Mouse (Mus musculus) kidney, postnatal 0 days (tissue): ENCODE data around the gene Sipa1l3. TPM values are rescaled to one million over a fixed set of nuclear protein-coding genes. Genes with fewer than 3 reads are reported as not detected.

Experiments used
- ATAC-seq: fragments of 200-750 bp; cut with Nextera tagmentation; replicated peaks from 2 replicates; pipeline ENCODE4 v1.8.0; 2017; ENCODE audit warnings: low read depth, moderate number of reproducible peaks, moderate TSS enrichment, moderate library complexity; ENCODE audit not compliant: low FRiP score
- DNase-seq: peaks from one replicate; pipeline ENCODE4 v3.0.0-alpha.2; 2016; ENCODE audit warnings: low spot score
- H3K27ac ChIP-seq: fragments of 300-500 bp; sonication (generic); 2 replicates; pipeline ENCODE4 v1.5.1; 2014; ENCODE audit warnings: mild to moderate bottlenecking
- H3K27me3 ChIP-seq: fragments of 300-500 bp; sonication (generic); 2 replicates; pipeline ENCODE4 v1.6.1; 2014; ENCODE audit warnings: low read length, mixed read lengths; ENCODE audit not compliant: insufficient read depth
- H3K36me3 ChIP-seq: fragments of 300-500 bp; sonication (generic); 2 replicates; pipeline ENCODE4 v1.6.1; 2014; ENCODE audit warnings: low read length, mixed read lengths; ENCODE audit not compliant: insufficient read depth
- H3K4me1 ChIP-seq: fragments of 300-500 bp; sonication (generic); replicated peaks from 2 replicates; pipeline ENCODE4 v1.6.1; 2014; ENCODE audit warnings: antibody characterized with exemption, low read length, mixed read lengths; ENCODE audit not compliant: insufficient read depth
- H3K4me2 ChIP-seq: fragments of 300-500 bp; sonication (generic); 2 replicates; pipeline ENCODE4 v1.6.1; 2014; ENCODE audit warnings: mild to moderate bottlenecking, low read length, moderate library complexity, mixed read lengths
- H3K4me3 ChIP-seq: fragments of 300-500 bp; sonication (generic); replicated peaks from 2 replicates; pipeline ENCODE4 v1.5.1; 2014; ENCODE audit warnings: low read depth, low read length
- H3K9ac ChIP-seq: fragments of 300-500 bp; sonication (generic); 2 replicates; pipeline ENCODE4 v1.6.1; 2014; ENCODE audit warnings: low read depth, low read length
- H3K9me3 ChIP-seq: fragments of 300-500 bp; sonication (generic); replicated peaks from 2 replicates; pipeline ENCODE4 v1.6.1; 2016; ENCODE audit warnings: low read length, inconsistent platforms, mixed read lengths
- CTCF ChIP-seq: IDR thresholded peaks from 2 replicates; pipeline ENCODE4 v1.5.1; 2016; ENCODE audit warnings: antibody characterized with exemption, low read depth, mild to moderate bottlenecking, moderate library complexity
- WGBS: fragments of 180-500 bp; shearing (Covaris S2); extraction: QIAGEN DNeasy Blood & Tissue Kit; methylation state at CpG from one replicate; pipeline ENCODE4 v1.1.7; 2014; 5-methylcytosine and 5-hydroxymethylcytosine counted together
- polyA plus RNA-seq: library from polyadenylated mRNA; unstranded; fragments of >200 nt; fragmentation: Nextera tagmentation; extraction: Ambion mirVana; gene quantifications from 2 replicates; pipeline ENCODE4 v1.2.1, GENCODE M21; 2015

Sipa1l3 gene
- polyA plus RNA-seq, 1 experiment from 2014 or later = 8.3 TPM

DNA sequence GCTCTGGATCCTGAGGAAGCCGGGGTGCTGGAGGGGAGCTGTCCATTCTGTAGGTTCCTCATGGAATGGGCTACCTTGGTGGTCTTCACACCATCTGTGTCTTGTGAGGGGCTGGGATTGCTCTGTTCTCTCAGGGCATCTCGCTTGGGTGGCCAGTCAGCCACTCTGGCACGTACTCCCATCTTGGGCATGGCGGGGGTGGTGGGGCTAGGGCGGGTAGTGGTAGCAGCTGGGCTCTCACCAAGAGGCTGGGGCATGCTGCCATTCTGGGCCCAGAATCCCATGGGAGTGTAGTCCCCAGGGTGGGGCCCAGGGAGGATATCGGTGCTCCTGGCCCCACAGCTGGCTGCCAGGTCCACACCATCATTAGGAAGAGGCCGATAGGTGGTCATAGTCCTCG, 118.0 kb downstream of the Sipa1l3 start:
- ATAC-seq = no peak
- no peak overlapping the region for H3K9ac ChIP-seq
- DNase-seq = no peak
- no peak overlapping the region for H3K27ac ChIP-seq
- no peaks in the 10 kb centered on the region for H3K27me3 ChIP-seq
- WGBS = 96% methylated on average over 8 of the region's 8 CpGs
- H3K4me1 ChIP-seq = no peaks in the 10 kb centered on the region
- no peak for TF ChIP-seq CTCF
- H3K4me2 ChIP-seq = no peak overlapping the region
- H3K9me3 ChIP-seq = no peaks in the 10 kb centered on the region
- no peak overlapping the region for H3K4me3 ChIP-seq
- peaks cover 27% of the 10 kb centered on the region for H3K36me3 ChIP-seq

DNA sequence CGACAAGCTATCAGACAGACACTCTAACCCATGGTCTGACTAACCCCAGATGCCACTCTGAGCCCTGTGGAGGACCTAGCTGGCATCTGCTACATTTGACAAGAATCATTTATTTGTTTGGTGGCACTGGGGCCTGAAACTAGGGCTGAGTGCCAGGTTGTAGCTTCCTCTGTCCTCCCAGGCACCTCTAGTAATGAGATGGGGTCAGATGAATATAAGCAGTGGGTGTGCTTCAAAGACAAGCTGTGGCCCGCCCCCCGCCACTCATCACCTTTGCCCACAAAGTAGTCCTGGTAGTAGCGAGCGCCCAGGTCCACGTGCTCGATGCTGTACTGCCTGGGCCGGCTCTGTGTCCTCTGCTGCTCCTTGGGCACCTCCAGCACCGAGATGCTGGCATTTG, 119.4 kb downstream of the Sipa1l3 start:
- no peak overlapping the region for H3K4me3 ChIP-seq
- H3K9me3 ChIP-seq = no peaks in the 10 kb centered on the region
- no peak for TF ChIP-seq CTCF
- H3K9ac ChIP-seq = no peak overlapping the region
- H3K4me2 ChIP-seq = no peak overlapping the region
- no peaks in the 10 kb centered on the region for H3K27me3 ChIP-seq
- WGBS = 94% methylated on average over 9 of the region's 9 CpGs
- peaks cover 35% of the 10 kb centered on the region for H3K36me3 ChIP-seq
- DNase-seq (no peak), ATAC-seq (no peak)
- no peaks in the 10 kb centered on the region for H3K4me1 ChIP-seq
- no peak overlapping the region for H3K27ac ChIP-seq

DNA sequence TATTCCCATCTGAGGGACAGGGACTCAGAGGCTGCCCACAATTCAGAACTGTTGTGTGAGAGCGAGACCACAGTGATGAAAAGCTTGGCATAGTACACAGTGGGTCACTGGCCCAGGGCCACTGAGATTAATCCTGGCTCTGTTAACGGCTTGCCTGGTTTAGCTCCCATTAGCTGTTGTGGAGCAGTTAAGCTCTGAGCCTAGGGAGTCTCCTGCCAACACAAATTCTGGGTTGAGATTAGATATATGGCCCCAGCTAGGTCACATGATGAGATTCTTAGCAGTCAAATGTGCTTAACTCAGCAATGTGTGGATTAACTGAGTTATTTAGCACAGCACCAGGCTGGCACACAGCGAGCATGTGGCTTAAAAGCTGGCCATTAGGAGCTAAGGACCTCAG, 121.0 kb downstream of the Sipa1l3 start:
- H3K27ac ChIP-seq = no peak overlapping the region
- no peaks in the 10 kb centered on the region for H3K4me1 ChIP-seq
- 72% methylated on average over 3 of the region's 3 CpGs for WGBS
- H3K4me3 ChIP-seq = no peak overlapping the region
- no peak overlapping the region for H3K4me2 ChIP-seq
- DNase-seq = no peak
- no peak for ATAC-seq
- H3K9ac ChIP-seq = no peak overlapping the region
- H3K9me3 ChIP-seq = no peaks in the 10 kb centered on the region
- H3K36me3 ChIP-seq = peaks cover 31% of the 10 kb centered on the region
- H3K27me3 ChIP-seq = no peaks in the 10 kb centered on the region
- no peak for TF ChIP-seq CTCF

DNA sequence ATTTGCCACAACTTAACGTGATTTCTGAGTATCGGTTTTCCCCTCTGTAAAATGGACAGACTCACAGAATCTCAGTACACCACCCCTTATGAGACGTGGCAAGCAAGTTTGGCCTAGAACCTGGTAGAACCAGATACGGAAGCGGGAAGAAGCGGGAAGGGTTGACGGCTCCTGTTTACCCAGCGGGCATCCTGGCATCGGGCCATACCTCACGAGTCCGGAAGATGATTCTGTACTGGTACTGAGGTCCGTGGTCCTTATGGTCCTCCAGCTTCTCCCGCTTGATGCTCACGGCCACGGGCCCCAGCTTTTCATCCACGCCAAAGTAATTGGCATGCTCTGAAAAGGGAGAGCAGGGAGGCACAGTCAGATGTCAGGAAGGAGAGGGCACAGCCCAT, 121.5 kb downstream of the Sipa1l3 start:
- Histone ChIP-seq H3K9ac (no peak overlapping the region), H3K4me1 (no peaks in the 10 kb centered on the region), H3K27ac (no peak overlapping the region), H3K9me3 (no peaks in the 10 kb centered on the region), H3K36me3 (peaks cover 31% of the 10 kb centered on the region), H3K4me2 (no peak overlapping the region), H3K27me3 (no peaks in the 10 kb centered on the region), H3K4me3 (no peak overlapping the region)
- TF ChIP-seq CTCF = no peak
- WGBS = 93% methylated on average over 16 of the region's 16 CpGs
- ATAC-seq (no peak), DNase-seq (no peak)

DNA sequence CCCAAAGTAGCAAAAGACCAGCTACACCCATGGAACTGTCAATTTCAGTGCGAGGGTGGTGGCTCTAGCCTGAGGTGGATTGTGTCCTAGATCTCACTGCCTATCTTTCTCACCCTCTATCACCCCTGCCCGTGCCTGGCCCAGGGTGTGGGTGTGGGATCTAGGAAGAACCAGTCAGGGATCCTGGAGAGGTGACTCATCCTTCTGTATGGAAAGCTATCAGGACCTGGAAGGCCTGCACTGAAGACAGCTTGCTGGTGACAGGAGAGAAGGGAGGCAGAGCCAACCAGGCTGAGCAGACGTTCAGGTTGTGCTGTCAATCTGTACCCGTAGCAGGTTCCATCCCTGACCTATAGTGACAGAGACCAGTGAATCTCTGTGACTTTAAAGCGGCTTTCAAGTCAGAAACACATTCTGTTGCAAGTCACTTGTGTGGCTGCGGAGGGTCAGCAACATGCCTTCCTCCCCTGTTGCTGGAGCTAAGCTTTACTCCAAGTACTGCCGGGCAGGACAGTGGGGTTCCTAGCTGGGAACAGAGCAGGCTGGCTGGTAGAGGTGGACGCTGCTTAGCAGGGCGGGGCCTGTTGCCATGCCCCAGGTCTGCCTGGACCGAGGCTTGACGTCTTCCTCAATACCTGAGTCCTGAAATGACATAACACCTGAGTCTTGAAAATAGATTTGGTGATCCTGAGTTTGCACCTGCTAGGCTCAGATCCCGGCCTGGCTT, 122.1 kb downstream of the Sipa1l3 start:
- no peak for TF ChIP-seq CTCF
- WGBS = 91% methylated on average over 12 of the region's 12 CpGs
- ATAC-seq = no peak

DNA sequence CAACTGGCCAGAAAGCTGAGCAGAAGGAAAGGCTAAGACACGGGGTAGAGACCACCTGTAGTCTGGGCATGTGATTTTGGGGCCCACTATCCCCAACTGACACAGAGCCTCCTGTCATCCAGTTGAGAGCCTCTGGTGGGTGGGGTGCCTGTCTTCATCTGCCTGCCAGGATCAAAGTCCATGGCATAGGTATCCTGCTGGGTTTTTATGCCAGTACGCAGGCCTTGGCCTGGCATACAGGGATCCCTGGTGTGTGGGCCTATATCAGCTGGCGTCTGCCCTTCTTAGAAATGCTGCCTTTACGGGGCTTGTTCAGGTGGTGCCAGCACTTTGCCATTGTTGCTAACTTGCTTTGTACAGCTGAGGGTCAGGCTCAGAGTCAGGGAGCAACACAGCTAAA, 123.3 kb downstream of the Sipa1l3 start:
- WGBS = 89% methylated on average over 4 of the region's 4 CpGs
- Histone ChIP-seq H3K9ac (no peak overlapping the region), H3K4me2 (no peak overlapping the region), H3K4me1 (no peaks in the 10 kb centered on the region), H3K36me3 (peaks cover 26% of the 10 kb centered on the region), H3K27ac (no peak overlapping the region), H3K4me3 (no peak overlapping the region), H3K27me3 (no peaks in the 10 kb centered on the region), H3K9me3 (no peaks in the 10 kb centered on the region)
- no peak for TF ChIP-seq CTCF
- no peak for DNase-seq
- no peak for ATAC-seq

More for the DNA sequence above, 122.1 kb downstream of the Sipa1l3 start:
- Histone ChIP-seq H3K9me3 (no peaks in the 10 kb centered on the region), H3K36me3 (peaks cover 31% of the 10 kb centered on the region), H3K4me1 (no peaks in the 10 kb centered on the region), H3K27me3 (no peaks in the 10 kb centered on the region), H3K9ac (no peak overlapping the region), H3K4me2 (no peak overlapping the region), H3K4me3 (no peak overlapping the region), H3K27ac (no peak overlapping the region)
- DNase-seq = no peak

DNA sequence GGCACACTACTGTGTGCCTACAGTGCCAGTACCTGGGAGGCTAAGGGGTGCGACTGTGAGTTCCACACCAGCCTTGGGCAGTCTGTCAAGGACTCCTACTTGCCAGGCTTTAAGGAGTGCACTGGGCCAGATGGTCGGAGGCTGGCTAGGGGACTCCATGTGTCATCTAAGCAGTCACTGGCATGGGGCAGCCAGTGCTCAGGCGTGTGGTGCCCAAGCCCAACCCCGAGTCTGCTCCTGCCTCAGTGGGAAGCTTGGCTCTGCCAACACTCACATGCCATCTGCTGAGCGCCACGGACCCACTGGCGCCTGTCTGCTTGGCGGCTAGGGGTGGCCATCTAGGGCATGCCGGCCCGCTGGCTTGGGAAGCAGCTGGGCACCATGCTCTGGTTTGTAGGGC, 125.1 kb downstream of the Sipa1l3 start:
- no peak for TF ChIP-seq CTCF
- H3K9ac ChIP-seq = no peak overlapping the region
- H3K36me3 ChIP-seq = peaks cover 18% of the 10 kb centered on the region
- no peaks in the 10 kb centered on the region for H3K4me1 ChIP-seq
- no peak overlapping the region for H3K27ac ChIP-seq
- WGBS = 93% methylated on average over 10 of the region's 10 CpGs
- DNase-seq (no peak), ATAC-seq (no peak)
- no peak overlapping the region for H3K4me2 ChIP-seq
- no peaks in the 10 kb centered on the region for H3K9me3 ChIP-seq
- H3K27me3 ChIP-seq = no peaks in the 10 kb centered on the region
- H3K4me3 ChIP-seq = no peak overlapping the region
